Mouse (Mus musculus): ENCODE measurements around the gene Egfem1.

GRCm38 (mm10) chr3:29134509-29134908, 52.7 kb downstream of the Egfem1 start:
- TF ChIP-seq POLR2A (IDR thresholded peaks at IDR 0.05; ENCODE audit: insufficient read depth, low read depth, low read length) (no peak), CTCF (IDR thresholded peaks at IDR 0.05) (no peak), EP300 (IDR thresholded peaks at IDR 0.05; ENCODE audit: insufficient read depth, low read depth, low read length) (no peak)

Data from heart, adult 2 months (tissue).